Mouse (Mus musculus) cortical plate, adult 2 months (tissue): ENCODE results near the gene Atp2b2. TPM values are rescaled to one million over a fixed set of nuclear protein-coding genes. Genes with fewer than 3 reads are reported as not detected.

Experiments
- H3K27ac ChIP-seq: fragments of 200-500 bp; 2 replicates; pipeline ENCODE4 v1.5.1; 2012; ENCODE audit warnings: low read length, control low read depth, inconsistent platforms; ENCODE audit not compliant: insufficient read depth
- H3K4me1 ChIP-seq: fragments of 200-500 bp; 2 replicates; pipeline ENCODE4 v1.6.1; 2011; ENCODE audit warnings: low read length; ENCODE audit not compliant: control insufficient read depth, insufficient read depth
- H3K4me3 ChIP-seq: fragments of 200-500 bp; 2 replicates; pipeline ENCODE4 v1.5.1; 2011; ENCODE audit warnings: mild to moderate bottlenecking, low read length, control low read depth; ENCODE audit not compliant: insufficient read depth
- CTCF ChIP-seq: fragments of 200-500 bp; IDR thresholded peaks from 2 replicates; pipeline ENCODE4 v1.5.1; 2011; ENCODE audit warnings: mild to moderate bottlenecking, control low read depth, low read length; ENCODE audit not compliant: insufficient read depth; ENCODE audit errors: extremely low read depth
- POLR2A ChIP-seq: fragments of 200-500 bp; IDR thresholded peaks from 2 replicates; pipeline ENCODE4 v1.6.1; 2011; ENCODE audit warnings: mild to moderate bottlenecking, low read length, control low read depth; ENCODE audit not compliant: insufficient read depth; ENCODE audit errors: extremely low read depth
- polyA plus RNA-seq: library from polyadenylated mRNA; depleted of rRNA; stranded (reverse); fragments of >200 nt; gene quantifications from 2 replicates; pipeline ENCODE4 v1.2.3, GENCODE M21; 2012

Gene Atp2b2
- polyA plus RNA-seq, 1 experiment, result 238 TPM

DNA sequence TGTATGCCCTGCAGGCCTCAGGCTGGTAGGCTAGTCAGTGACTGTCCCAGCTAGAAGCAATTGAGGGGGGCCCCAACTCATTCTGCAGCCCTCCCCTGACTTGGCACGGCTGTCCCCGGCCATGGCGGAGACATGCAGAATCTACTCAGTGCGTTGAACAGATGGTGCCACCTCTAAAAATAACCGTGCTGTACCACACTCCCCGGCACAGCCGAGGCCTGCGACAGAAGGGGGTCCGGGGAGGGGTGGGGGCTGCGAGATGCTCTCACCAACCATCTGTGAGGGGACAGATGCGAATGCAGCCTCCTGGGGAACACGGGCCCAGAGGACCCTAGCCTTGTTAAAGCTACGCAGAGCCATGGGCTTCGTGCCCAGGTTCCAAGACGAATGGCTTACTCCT is 185.6 kb downstream of the Atp2b2 start:
- Histone ChIP-seq H3K27ac (peak overlapping the region; percentile 94), H3K4me1 (peaks cover 42% of the 10 kb centered on the region), H3K4me3 (no peak overlapping the region)
- TF ChIP-seq POLR2A (no peak), CTCF (no peak)

DNA sequence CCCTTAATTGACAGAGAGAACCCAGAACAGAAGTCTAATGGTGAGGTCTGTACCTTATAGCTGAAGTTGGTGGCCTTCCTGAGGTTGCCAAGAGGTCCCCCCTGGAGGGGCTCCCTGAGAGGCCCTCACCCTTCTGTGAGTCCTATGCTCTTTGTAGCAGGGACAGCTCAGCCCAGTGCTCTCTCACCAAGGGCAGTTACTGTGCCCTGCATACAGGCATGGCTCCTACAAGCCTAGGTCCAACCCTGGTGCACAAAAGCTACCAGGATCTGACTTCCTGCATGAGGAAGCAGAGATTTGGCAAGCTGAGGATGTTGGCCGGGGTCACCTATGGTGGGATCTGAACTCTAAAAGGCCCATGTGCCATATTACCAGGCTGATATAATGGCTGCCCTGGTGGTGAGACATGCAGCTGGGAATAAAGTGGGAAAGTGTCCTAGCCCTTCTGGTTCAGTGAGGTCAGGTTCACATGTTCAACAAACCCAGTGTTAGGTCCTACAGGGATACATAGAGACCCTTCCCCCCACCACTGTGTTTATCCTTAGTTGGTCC is 186.2 kb downstream of the Atp2b2 start:
- TF ChIP-seq CTCF, result no peak
- H3K4me3 ChIP-seq, result no peak overlapping the region
- peak overlapping the region; percentile 94 for H3K27ac ChIP-seq
- H3K4me1 ChIP-seq, result peaks cover 45% of the 10 kb centered on the region

DNA sequence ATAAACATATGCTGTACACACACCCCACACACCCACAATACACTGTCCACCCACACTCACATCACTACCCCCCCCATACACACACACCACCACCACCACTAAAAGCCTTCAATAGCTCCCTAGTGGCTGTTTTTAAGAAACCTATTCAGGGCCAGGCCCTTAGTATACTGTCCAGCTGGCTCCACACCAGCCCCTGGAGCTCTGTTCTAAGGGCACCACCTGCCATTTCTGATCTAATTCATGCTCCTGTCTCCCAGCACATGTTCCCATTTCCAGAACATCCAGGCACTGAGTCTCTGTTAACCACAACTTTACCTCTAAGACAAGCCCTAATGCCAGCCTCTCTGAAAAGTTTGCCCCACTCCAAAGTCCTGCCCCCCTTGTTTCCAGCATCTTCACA is 186.8 kb downstream of the Atp2b2 start:
- Histone ChIP-seq H3K4me1 (peaks cover 45% of the 10 kb centered on the region), H3K27ac (peak overlapping the region; percentile 94), H3K4me3 (no peak overlapping the region)
- TF ChIP-seq CTCF (no peak), POLR2A (no peak)

DNA sequence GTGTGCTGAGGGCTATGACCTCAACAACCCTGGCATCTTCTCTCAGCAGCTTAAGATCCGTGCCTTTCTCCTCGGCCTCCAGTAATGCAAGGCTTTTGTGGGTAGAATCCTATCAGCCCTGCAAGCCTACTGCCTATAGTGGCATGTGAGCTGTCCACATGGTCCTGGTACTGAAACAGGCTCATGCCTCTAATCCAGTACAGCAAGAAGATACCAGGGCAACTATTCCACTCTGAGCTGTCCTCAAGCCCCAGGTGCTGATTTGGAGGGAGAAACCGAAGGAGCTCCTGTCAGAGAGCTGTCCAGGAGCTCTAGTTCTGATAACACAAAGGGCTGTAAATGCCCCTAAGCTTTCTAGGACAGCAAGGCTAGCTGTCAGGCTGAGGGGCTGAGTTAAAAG is 190.1 kb downstream of the Atp2b2 start:
- TF ChIP-seq CTCF, result no peak
- no peak for TF ChIP-seq POLR2A
- H3K4me3 ChIP-seq, result no peak overlapping the region
- peaks cover 50% of the 10 kb centered on the region for H3K4me1 ChIP-seq
- peak overlapping the region; percentile 24 for H3K27ac ChIP-seq

DNA sequence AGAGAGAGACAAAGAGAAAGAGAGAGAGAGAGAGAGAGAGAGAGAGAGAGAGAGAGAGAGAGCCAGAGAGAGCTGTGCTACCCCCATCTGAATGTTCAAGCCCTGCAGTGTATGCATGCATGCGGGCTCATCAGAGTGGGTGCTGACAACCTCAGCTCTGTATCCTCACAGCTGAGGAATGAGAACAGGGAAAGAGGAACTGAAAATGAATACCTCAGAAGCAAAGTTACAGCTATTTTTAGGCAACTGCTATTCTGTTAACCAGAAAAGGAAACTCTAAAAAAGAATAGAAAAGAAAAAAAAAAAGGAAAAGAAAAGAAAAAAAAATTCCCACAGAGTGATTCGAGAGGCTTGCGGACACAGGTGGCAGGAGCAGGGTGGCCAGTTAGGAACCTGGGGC is 192.6 kb downstream of the Atp2b2 start:
- H3K4me1 ChIP-seq, result peaks cover 40% of the 10 kb centered on the region
- 0 out of 2 replicates have a peak, but pooled peaks have one; percentile 20 for TF ChIP-seq POLR2A
- TF ChIP-seq CTCF, result no peak
- H3K4me3 ChIP-seq, result no peak overlapping the region
- H3K27ac ChIP-seq, result peak overlapping the region; percentile 91

DNA sequence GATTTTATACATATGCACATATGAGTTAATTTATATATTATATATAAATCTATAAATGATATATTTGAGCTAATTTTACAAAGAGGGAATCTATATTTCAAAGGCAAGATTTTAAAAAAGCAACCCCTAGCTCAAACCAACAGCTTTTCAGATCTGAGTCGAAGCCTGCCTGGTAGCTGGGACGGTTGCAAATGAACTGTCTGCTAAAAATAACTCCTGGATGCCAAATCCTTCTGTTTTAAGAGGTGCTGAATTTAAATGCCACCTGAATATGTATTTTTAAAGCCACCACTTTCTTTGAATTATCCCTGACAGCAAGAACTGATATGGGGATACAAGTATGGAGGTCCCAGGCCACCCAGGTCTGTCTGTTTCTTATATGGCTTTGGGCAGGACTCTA is 193.8 kb downstream of the Atp2b2 start:
- TF ChIP-seq CTCF, result no peak
- TF ChIP-seq POLR2A, result no peak
- Histone ChIP-seq H3K4me3 (no peak overlapping the region), H3K4me1 (peaks cover 34% of the 10 kb centered on the region), H3K27ac (peak overlapping the region; percentile 91; the same call in 1 of the 2 replicates)

DNA sequence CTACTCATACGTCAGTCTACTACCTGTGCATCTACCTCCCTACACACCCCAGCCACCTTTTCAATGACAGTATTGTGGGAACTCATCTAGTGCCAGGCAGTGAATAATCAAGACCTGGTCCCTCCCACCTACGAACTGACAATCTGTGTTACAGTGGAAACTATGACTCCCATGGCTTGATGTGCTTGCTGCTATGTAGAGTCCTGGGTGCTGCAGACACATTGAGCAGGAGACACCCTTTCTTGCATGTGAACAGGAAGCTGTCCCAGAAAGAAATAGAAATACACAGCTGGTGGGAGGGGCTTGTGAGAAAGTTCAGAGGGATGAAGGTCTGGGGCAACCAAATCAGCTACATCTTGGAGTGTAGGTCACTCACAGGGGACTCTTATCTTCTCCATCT is 195.3 kb downstream of the Atp2b2 start:
- no peak for TF ChIP-seq POLR2A
- TF ChIP-seq CTCF, result no peak

DNA sequence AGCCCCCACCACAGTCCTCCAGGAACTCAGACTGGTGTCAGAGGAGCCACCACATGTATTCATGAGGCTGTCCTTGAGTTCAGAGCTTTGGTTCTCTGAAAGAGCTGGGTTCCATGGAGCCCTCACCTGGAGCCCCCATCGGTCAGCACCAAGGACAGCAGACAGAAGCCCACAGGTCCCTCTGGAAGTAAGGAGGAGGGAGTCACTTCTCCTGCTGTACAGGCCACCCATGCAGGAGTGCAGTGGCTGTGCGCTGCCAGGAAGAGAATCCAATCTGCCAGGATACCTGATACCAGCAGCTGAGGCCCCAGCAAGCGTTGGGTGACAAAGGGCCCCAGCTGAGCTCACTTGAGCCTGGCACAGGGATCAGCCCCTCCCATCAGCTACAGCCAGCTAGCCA is 199.2 kb downstream of the Atp2b2 start:
- no peak overlapping the region; the same call in 1 of the 2 replicates for H3K27ac ChIP-seq
- no peak overlapping the region for H3K4me3 ChIP-seq
- no peak for TF ChIP-seq CTCF
- no peak for TF ChIP-seq POLR2A
- peaks cover 15% of the 10 kb centered on the region for H3K4me1 ChIP-seq

More for the DNA sequence above, 195.3 kb downstream of the Atp2b2 start:
- peaks cover 29% of the 10 kb centered on the region for H3K4me1 ChIP-seq
- no peak overlapping the region for H3K4me3 ChIP-seq
- H3K27ac ChIP-seq, result 0 out of 2 replicates have a peak overlapping the region, but pooled peaks have one; percentile 43

DNA sequence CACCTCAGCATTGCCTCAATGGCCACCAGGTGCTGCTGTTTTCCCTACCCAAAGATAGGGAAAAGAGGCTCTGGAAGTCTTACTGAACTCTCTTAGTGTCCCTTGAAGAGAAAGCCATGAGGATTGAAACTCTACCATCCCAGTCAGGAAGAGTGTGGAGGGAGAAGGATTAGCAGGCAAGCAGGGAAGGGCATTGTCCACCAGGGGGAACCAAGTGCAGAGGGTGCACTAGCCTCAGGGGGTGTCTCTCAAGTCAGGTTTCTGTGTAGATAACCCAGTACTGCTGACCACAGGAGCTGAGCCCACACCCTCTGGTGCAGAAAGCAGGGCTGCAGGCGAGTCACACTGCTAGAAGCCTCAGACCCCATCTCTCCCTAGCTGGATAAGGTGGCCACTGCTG is 203.9 kb downstream of the Atp2b2 start:
- TF ChIP-seq POLR2A, result no peak
- TF ChIP-seq CTCF, result 0 out of 2 replicates have a peak, but pooled peaks have one; percentile 23
- Histone ChIP-seq H3K4me1 (peaks cover 9% of the 10 kb centered on the region; the same call in 1 of the 2 replicates), H3K4me3 (no peak overlapping the region), H3K27ac (no peak overlapping the region)

DNA sequence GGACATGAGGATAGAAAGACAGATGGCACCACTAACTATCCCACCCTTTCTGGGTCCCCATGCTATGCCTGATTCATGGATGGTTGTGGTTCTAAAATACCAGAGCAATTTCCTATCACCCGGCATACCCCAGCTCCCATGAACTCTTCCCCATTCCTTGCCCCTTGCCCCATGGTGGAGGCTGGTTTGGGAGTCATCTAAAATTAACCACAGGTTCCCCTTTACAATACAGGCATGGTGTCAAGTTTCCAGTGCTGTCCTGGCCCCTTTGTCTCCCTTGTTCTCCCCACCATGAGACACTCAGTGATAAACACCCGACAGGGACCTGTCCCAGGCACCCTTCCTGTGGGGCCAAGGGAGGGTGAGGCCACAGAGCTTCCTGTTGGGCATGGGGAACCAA is 204.7 kb downstream of the Atp2b2 start:
- Histone ChIP-seq H3K27ac (no peak overlapping the region), H3K4me1 (peaks cover 6% of the 10 kb centered on the region; the same call in 1 of the 2 replicates), H3K4me3 (no peak overlapping the region)
- no peak for TF ChIP-seq POLR2A
- no peak for TF ChIP-seq CTCF
